Mouse (Mus musculus) embryonic fibroblast, embryonic 13.5 days (primary cell): ENCODE results near the gene Patl2. TPM values are rescaled to one million over a fixed set of nuclear protein-coding genes. Genes with fewer than 3 reads are reported as not detected.
A peak's percentile ranks its signal among the peaks of the same experiment; 100 is the strongest.

ENCODE experiments used
- H3K27ac ChIP-seq: 2 replicates; pipeline ENCODE4 v1.5.1; 2012; ENCODE audit warnings: low read length, control low read depth, inconsistent platforms; ENCODE audit not compliant: insufficient read depth
- H3K4me1 ChIP-seq: 2 replicates; pipeline ENCODE4 v1.6.1; 2011; ENCODE audit warnings: low read length; ENCODE audit not compliant: control insufficient read depth, insufficient read depth
- H3K4me3 ChIP-seq: 2 replicates; pipeline ENCODE4 v1.5.1; 2011; ENCODE audit warnings: mild to moderate bottlenecking, control low read depth, low read length; ENCODE audit not compliant: insufficient read depth
- CTCF ChIP-seq: IDR thresholded peaks from 2 replicates; pipeline ENCODE4 v1.5.1; 2011; ENCODE audit warnings: mild to moderate bottlenecking, control low read depth, low read length, moderate library complexity, borderline replicate concordance; ENCODE audit not compliant: insufficient read depth
- POLR2A ChIP-seq: IDR thresholded peaks from 2 replicates; pipeline ENCODE4 v1.6.1; 2011; ENCODE audit warnings: low read depth, mild to moderate bottlenecking, control low read depth, low read length, moderate library complexity
- polyA plus RNA-seq: library from polyadenylated mRNA; stranded (reverse); fragments of >200 nt; gene quantifications from 2 replicates; pipeline ENCODE4 v1.2.4, GENCODE M21; 2011; ENCODE audit warnings: low read depth; ENCODE audit not compliant: missing spikeins, insufficient read length

Gene Patl2
- not detected in 2 replicates for polyA plus RNA-seq

DNA sequence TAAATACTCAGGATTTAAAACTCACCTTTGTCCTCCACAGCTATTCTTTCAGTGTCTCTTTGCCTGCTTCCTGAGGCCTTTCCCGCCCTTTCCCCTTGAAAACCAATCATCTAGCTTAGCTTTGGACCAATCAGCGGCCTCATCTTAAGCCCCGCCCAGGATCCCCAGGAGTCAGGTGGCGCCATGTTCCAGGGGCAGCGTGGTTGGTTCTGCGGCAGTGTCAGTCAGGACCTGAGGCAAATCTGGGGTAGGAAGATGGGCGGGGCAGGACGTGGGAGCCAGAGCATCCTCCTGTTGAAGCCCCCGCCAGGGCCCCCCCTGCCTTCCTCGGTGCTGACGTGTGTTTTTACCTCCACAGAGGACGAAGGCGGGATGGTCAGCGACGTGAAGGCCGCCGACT is at the start of gene Patl2, which contains the start of gene Terb2:
Patl2 (minus strand) TSS at position 84 of the 400 bp plus-strand sequence.
Terb2 (plus strand) TSS at position 167 of the 400 bp plus-strand sequence.
- H3K27ac ChIP-seq = no peak within 1 kb of the TSS
- H3K4me3 ChIP-seq = no peak within 1 kb of the TSS
- TF ChIP-seq POLR2A (no peak), CTCF (no peak)
- H3K4me1 ChIP-seq = no peaks in the 10 kb centered on the region

DNA sequence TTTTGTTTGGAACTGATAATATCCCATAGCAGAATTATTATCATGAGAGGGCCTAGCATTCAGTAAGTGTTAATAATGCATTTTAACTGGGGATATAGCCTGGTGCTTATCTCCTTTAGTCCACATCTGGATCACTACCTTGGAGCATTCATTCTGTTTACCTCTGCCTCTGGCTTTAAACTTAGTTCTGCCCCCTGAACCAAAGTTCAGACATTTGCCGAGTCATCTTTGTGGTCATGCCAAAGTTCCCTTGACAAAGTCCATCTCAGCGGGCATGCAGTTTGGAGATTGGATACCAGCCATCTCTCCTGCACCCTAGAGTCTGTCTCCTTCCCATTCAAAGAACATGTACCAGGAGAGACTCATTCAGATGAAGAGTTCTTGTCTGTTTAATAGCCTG is 49.4 kb upstream of the Patl2 start:
- H3K4me1 ChIP-seq = no peaks in the 10 kb centered on the region
- TF ChIP-seq POLR2A (no peak), CTCF (no peak)
- no peak overlapping the region; the same call in 1 of the 2 replicates for H3K4me3 ChIP-seq
- no peak overlapping the region for H3K27ac ChIP-seq

DNA sequence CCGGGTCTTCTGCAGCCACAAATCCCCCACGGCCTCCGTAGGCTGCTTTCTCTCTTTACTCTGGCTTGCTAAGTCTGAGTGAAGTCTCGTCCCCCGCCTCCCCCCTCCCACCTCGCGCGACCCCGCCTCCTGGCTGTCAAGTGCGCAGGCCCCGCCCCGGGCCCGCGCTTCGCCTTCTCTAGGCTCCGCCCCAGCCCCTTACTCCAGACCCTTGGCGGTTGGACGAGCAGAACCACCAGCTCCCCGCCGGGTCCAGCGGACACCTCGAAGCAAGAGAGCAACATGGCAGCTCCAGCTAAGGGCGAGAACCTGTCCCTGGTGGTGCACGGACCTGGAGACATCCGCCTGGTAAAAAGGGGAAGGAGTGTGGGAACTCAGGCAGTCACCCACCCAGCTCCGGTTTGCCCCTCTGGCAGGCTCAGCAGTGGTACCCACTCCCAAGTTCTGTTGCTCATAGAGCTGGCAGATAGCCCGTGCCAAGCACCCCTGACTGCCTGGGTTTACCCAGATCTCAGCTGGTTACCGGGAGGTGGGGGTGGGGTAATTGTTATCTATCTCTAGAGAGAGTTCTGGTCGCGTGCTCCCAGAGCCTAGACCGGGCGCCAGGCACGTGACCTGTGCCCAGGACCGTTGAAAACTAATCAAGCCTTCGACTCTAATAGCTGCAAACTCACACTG is 48.8 kb upstream of the Patl2 start, which contains the start of gene Sord:
Sord (plus strand) TSS at position 139 of the 678 bp plus-strand sequence.
- no peaks in the 10 kb centered on the region for H3K4me1 ChIP-seq
- TF ChIP-seq POLR2A = no peak
- no peak within 1 kb of the TSS for H3K27ac ChIP-seq
- peak within 1 kb of the TSS; percentile 48 for H3K4me3 ChIP-seq

DNA sequence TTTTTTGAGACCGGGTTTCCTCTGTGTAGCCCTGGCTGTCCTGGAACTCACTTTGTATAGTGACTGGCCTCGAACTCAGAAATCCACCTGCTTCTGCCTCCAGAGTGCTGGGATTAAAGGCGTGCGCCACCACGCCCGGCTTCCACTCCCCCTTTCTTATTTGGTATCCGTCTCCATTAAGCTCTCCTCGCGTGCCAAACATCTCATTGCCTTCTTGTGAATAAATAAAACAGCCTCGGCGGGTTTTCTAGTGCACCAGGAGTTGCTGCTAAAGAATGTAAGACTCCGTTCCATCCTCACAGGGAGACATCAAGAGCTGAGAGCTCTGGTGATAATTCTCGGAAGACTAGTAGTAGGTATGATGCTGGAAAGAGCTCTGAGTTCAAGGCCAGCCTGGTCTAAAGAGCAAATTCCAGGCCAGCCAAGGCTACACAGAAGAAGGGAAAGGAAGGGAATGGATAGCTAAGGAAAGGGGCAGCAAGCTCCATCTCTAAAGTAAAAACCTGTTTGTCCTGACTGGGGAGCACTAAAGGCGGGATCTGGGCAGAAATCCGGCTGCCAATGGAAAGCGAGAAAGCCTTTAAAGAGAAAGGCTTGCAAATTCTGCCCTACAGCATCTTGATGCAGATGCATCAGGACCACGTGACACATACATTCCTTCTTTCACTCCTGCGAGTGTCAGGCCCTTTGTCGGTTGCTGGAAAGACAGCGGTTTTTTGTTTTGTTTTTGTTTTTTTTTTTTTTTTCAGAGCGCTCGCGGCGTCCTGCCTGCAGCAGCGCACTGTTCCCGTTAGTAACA is 48.0 kb upstream of the Patl2 start:
- no peak for TF ChIP-seq POLR2A
- TF ChIP-seq CTCF = no peak
- Histone ChIP-seq H3K27ac (no peak overlapping the region), H3K4me1 (no peaks in the 10 kb centered on the region), H3K4me3 (peak overlapping the region; percentile 48)

DNA sequence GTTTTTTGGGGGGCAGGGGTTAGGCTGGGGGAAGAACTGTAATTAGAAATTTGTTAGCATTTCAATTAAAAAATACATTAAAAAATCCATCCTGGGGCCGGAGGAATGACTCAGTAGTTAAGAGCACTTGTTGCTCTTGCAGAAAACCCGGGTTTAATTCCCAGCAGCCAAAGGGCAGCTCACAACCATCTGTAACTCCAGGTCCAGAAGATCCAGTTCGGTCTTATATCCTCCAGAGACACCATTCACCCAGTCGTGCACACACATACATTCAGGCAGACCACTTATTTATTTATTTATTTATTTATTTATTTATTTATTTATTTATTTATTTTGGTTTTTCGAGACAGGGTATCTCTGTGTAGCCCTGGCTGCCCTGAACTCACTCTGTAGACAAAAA is 47.4 kb upstream of the Patl2 start:
- H3K4me3 ChIP-seq = no peak overlapping the region
- TF ChIP-seq POLR2A (no peak), CTCF (no peak)

DNA sequence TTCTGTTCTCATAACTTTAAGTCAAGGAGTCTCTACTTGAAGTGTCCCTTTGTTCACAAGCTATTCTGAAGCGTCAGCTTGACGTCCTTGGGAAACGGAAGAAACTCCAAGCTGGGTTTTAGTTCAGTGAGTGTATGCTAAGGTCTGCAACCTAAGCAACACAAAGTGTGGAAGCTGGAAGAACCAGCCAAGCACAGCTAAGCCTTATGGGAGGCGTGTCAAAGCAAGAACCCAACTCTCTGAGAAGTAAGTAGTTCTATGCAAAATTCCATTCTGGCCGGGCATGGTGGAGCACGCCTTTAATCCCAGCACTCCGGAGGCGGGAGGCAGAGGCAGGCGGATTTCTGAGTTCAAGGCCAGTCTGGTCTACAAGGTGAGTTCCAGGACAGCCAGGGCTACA is 45.6 kb upstream of the Patl2 start:
- H3K4me1 ChIP-seq = no peaks in the 10 kb centered on the region
- no peak overlapping the region for H3K27ac ChIP-seq
- TF ChIP-seq POLR2A (no peak), CTCF (no peak)
- no peak overlapping the region for H3K4me3 ChIP-seq

More for the DNA sequence above, 47.4 kb upstream of the Patl2 start:
- no peaks in the 10 kb centered on the region for H3K4me1 ChIP-seq
- H3K27ac ChIP-seq = no peak overlapping the region

DNA sequence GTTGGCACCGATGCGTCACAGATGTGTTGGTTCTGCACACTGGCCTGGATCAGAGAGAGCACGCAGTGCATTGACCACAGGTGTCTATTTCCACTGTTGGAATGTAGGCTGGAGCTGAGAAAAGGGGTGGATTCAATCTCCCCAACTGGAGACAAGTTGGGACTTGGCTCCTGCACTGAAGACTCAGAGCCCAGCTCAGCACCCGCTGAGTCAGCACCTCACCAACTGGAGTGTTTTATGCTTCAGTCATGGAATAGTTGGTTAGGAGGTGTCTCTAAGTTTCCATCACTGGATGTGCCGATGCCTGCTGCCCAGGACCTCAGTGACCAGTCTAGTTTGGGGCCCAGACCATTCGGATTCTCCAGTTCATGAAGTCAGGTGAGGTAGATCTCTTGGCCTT is 44.4 kb upstream of the Patl2 start:
- Histone ChIP-seq H3K27ac (no peak overlapping the region), H3K4me1 (no peaks in the 10 kb centered on the region), H3K4me3 (no peak overlapping the region)
- TF ChIP-seq CTCF (no peak), POLR2A (no peak)

DNA sequence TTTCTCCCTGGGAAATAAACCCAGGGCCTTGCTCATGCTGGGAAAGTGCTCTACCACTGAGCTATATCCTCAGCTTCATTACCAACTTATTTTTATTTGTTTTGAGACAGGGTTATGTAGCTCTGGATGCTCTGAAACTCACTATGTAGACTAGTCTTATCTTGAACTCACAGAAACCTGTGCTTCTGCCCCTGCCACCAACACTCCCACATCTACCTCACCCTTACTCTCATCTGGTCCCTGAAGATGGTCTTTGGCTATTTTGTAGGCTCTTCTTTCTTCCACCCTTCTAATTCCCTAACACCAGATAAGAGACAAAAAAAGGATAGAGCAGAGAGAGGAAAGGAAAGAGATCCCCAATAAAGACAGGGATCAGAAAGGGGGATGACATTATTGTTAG is 37.7 kb upstream of the Patl2 start:
- TF ChIP-seq CTCF (no peak), POLR2A (no peak)
- no peaks in the 10 kb centered on the region for H3K4me1 ChIP-seq
- H3K4me3 ChIP-seq = no peak overlapping the region
- no peak overlapping the region for H3K27ac ChIP-seq

DNA sequence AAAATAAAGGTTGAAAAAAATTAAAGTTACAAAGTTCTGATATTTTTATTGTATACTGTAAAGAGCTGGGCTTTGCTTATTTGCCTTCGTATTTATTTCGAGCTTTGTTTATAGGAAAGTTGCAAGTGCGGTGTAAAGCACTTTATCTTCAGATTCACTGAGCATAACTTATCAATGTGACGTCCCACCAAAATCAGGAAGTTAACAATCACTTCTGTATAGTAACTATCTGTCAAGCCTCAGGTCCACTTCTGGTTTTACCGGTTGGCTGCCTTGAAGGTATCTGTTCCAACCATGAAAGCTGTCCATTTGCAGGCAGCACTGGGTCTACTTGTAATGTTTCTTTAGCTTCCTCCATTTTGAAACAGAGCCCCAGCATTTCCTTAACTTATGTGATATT is 36.3 kb upstream of the Patl2 start:
- H3K27ac ChIP-seq = no peak overlapping the region
- no peak overlapping the region for H3K4me3 ChIP-seq
- no peaks in the 10 kb centered on the region for H3K4me1 ChIP-seq
- TF ChIP-seq CTCF (no peak), POLR2A (no peak)

DNA sequence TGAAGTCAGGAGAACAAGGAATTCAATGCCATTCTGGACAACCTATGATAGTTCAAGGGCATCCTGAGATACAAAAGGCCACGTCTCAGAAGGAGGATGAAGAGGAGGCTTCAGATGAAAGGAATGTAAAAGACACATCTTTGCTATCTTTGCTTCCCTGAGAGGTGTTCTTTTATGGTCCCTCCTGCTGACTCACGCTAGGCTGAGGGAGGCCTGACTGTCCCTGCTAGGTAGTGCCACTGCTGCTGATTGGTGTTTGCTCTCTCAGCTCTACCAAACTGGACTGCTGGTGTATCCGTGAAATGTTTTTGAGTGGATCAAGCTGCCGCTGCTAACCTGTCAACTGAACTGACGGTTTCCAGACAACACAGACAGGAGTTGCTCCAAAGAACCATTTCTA is 35.8 kb upstream of the Patl2 start:
- H3K27ac ChIP-seq = no peak overlapping the region
- H3K4me3 ChIP-seq = no peak overlapping the region
- TF ChIP-seq CTCF (no peak), POLR2A (no peak)
- no peaks in the 10 kb centered on the region for H3K4me1 ChIP-seq
